Mouse (Mus musculus): ENCODE results near the gene Gm21913.
"Not testable (repeated sequence)": the region's sequence is repeated elsewhere in the genome, so short reads cannot be mapped to it uniquely, and the experiment has no call there.

Gene Gm21913

DNA sequence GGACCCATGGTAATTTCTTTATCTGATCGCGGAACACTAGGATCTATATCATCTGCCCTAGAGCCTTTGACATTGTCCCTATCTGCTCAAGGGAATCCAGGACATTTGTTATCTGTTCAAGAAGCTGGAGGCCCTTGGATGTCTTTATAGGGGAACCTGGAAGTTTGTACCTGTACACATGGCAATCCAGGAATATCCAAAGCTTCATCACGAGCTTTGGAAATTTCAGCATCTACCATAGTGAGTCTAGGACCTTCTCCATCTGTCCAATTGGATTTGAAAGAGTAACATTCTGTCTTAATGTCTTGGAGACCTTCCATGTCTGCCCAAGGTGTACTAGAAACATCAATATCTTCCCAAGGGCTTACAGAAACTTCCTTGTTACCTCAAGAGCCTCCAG is at the start of gene Gm21913:
Gm21913 (plus strand) TSS at position 301 of the 400 bp plus-strand sequence.
- DNase-seq: not testable (repeated sequence)

Data from liver (tissue).